Mouse (Mus musculus) MEL (cell line): ENCODE data around the gene Pxmp4.

ENCODE experiments used
- BHLHE40 ChIP-seq: IDR thresholded peaks from 2 replicates; pipeline ENCODE4 v1.6.1; 2012; ENCODE audit warnings: low read depth, mild to moderate bottlenecking, inconsistent platforms, low read length, improper control_type of control experiment, borderline replicate concordance
- CHD2 ChIP-seq: IDR thresholded peaks from 2 replicates; pipeline ENCODE4 v1.6.1; 2011; ENCODE audit warnings: low read length, improper control_type of control experiment
- CTCF ChIP-seq, 3 experiments: IDR thresholded peaks in 2 of 3; conservative IDR thresholded peaks in 1 of 3; 2 replicates each; pipeline ENCODE4 v1.5.1; 2011 to 2012; ENCODE audit warnings: low read length in 3 of 3, low read depth in 2 of 3, mild to moderate bottlenecking in 2 of 3, improper control_type of control experiment in 1 of 3, inconsistent platforms in 1 of 3, mixed read lengths in 1 of 3, moderate library complexity in 1 of 3; ENCODE audit not compliant: control insufficient read depth in 1 of 3, insufficient read depth in 1 of 3, poor library complexity in 1 of 3, severe bottlenecking in 1 of 3
- EP300 ChIP-seq, 2 experiments: IDR thresholded peaks; 2 replicates each; pipeline ENCODE4 v1.6.1; 2011; ENCODE audit warnings: improper control_type of control experiment in 2 of 2, low read length in 2 of 2, low read depth in 1 of 2, mild to moderate bottlenecking in 1 of 2
- JUND ChIP-seq: IDR thresholded peaks from 2 replicates; pipeline ENCODE4 v1.6.1; 2011; ENCODE audit warnings: low read depth, mild to moderate bottlenecking, improper control_type of control experiment, low read length
- MAZ ChIP-seq: IDR thresholded peaks from 2 replicates; pipeline ENCODE4 v1.6.1; 2012; ENCODE audit warnings: low read depth, mild to moderate bottlenecking, inconsistent platforms, low read length, improper control_type of control experiment
- MEF2A ChIP-seq: IDR thresholded peaks from 2 replicates; pipeline ENCODE4 v1.6.1; 2014; ENCODE audit warnings: low read depth, mild to moderate bottlenecking, inconsistent platforms, low read length, improper control_type of control experiment; ENCODE audit not compliant: poor library complexity, insufficient replicate concordance, severe bottlenecking; ENCODE audit errors: extremely low read depth
- MXI1 ChIP-seq: IDR thresholded peaks from 2 replicates; pipeline ENCODE4 v1.6.1; 2011; ENCODE audit warnings: mild to moderate bottlenecking, low read depth, low read length, improper control_type of control experiment
- MYC ChIP-seq: IDR thresholded peaks from 2 replicates; pipeline ENCODE4 v1.6.1; 2011; ENCODE audit warnings: low read depth, mild to moderate bottlenecking, low read length, improper control_type of control experiment, moderate library complexity
- POLR2A ChIP-seq, 2 experiments: IDR thresholded peaks; 2 replicates each; pipeline ENCODE4 v1.6.1; 2011 to 2012; ENCODE audit warnings: low read length in 2 of 2, mild to moderate bottlenecking in 2 of 2, control low read depth in 1 of 2, improper control_type of control experiment in 1 of 2, low read depth in 1 of 2, moderate library complexity in 1 of 2; ENCODE audit not compliant: control insufficient read depth in 1 of 2, insufficient read depth in 1 of 2, poor library complexity in 1 of 2
- SIN3A ChIP-seq: IDR thresholded peaks from 2 replicates; pipeline ENCODE4 v1.6.1; 2012; ENCODE audit warnings: low read length, improper control_type of control experiment, inconsistent platforms
- TCF12 ChIP-seq: IDR thresholded peaks from 2 replicates; pipeline ENCODE4 v1.6.1; 2014; ENCODE audit warnings: low read depth, mild to moderate bottlenecking, inconsistent platforms, low read length, improper control_type of control experiment, moderate library complexity
- ZMIZ1 ChIP-seq: IDR thresholded peaks from 2 replicates; pipeline ENCODE4 v1.6.1; 2012; ENCODE audit warnings: low read depth, mild to moderate bottlenecking, inconsistent platforms, low read length, improper control_type of control experiment, moderate library complexity

DNA sequence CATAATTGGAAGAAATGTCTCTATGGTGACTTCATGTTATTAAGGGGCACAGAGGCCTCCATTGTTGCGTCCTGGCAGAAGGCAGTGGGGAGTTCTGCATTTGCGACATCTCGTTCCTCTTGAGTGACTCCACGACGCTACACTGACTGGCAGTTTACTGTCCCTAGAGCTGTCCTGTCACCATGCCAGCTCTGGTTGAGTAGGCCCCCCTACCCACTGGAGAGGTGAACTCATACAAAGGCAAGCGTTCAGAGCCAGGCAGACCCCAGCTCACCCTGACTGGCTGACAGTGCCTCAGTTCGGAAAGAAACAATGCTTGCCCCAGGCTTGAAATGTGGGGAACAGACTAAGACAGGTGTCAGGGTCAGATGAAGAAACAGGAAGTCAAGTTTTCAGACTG, 29.2 kb downstream of the Pxmp4 start:
- no peak for TF ChIP-seq MAZ
- no peak for TF ChIP-seq EP300 (IDR thresholded peaks at IDR 0.05; ENCODE audit: low read depth in 1 of 2, low read length in 2 of 2)
- no peak for TF ChIP-seq POLR2A (IDR thresholded peaks at IDR 0.05; ENCODE audit: control insufficient read depth in 1 of 2, insufficient read depth in 1 of 2, low read depth in 1 of 2, low read length in 2 of 2, poor library complexity in 1 of 2)
- TF ChIP-seq CTCF (IDR thresholded peaks at IDR 0.05 in 2 of 3, conservative IDR thresholded peaks at IDR 0.05 in 1 of 3; ENCODE audit: control insufficient read depth in 1 of 3, insufficient read depth in 1 of 3, low read depth in 2 of 3, low read length in 3 of 3, poor library complexity in 1 of 3, severe bottlenecking in 1 of 3), result no peak
- TF ChIP-seq ZMIZ1, result no peak
- no peak for TF ChIP-seq BHLHE40
- no peak for TF ChIP-seq TCF12
- no peak for TF ChIP-seq MEF2A
- TF ChIP-seq MYC, result no peak
- TF ChIP-seq JUND, result no peak
- TF ChIP-seq MXI1, result no peak
- no peak for TF ChIP-seq SIN3A
- no peak for TF ChIP-seq CHD2
